Mouse (Mus musculus) heart, adult 18-20 months (tissue): ENCODE data around the gene Gnb1. TPM values are rescaled to one million over a fixed set of nuclear protein-coding genes. Genes with fewer than 3 reads are reported as not detected.
"Not testable (repeated sequence)": the region's sequence is repeated elsewhere in the genome, so short reads cannot be mapped to it uniquely, and the experiment has no call there.

Experiments
- DNase-seq, 2 experiments: peaks; one replicate each; pipeline ENCODE4 v3.0.0; 2021 to 2022; ENCODE audit warnings: mixed read lengths in 1 of 2
- long read RNA-seq, 2 experiments: library from polyadenylated mRNA; stranded (forward); transcript quantifications; one replicate each; pipeline ENCODE4 v2.0.0; 2021
- total RNA-seq, 2 experiments: library from RNA; stranded (reverse); gene quantifications; 2 replicates each; pipeline ENCODE4 v1.2.3; 2021

Gene Gnb1
- total RNA-seq: 100 to 1,000 TPM; 144 to 197 TPM
- long read RNA-seq, experiment 1, transcript Gnb1-203 (12 exons, 3,143 nt): minor isoform, 7 of 65 reads
- long read RNA-seq, experiment 1, transcript Gnb1-201 (12 exons, 3,131 nt): major isoform, 23 of 65 reads
- long read RNA-seq, experiment 1, transcript Gnb1-202 (11 exons, 3,088 nt): minor isoform, 19 of 65 reads
- long read RNA-seq, experiment 1, partial matches to known transcripts: 5 of 65 reads
- long read RNA-seq, experiment 1, other reads (novel, unspliced or antisense): 9 of 65 reads
- long read RNA-seq, experiment 2, transcript Gnb1-201 (12 exons, 3,131 nt): major isoform, 14 of 48 reads
- long read RNA-seq, experiment 2, transcript Gnb1-203 (12 exons, 3,143 nt): minor isoform, 7 of 48 reads
- long read RNA-seq, experiment 2, transcript Gnb1-202 (11 exons, 3,088 nt): minor isoform, 13 of 48 reads
- long read RNA-seq, experiment 2, partial matches to known transcripts: 2 of 48 reads
- long read RNA-seq, experiment 2, other reads (novel, unspliced or antisense): 11 of 48 reads

- peak; percentile 94 to 98 for DNase-seq
Measured at GRCm38 (mm10) chr4:155490990-155491504, at the start of gene Gnb1. Gnb1 (plus strand) TSS chr4:155491361.

DNA sequence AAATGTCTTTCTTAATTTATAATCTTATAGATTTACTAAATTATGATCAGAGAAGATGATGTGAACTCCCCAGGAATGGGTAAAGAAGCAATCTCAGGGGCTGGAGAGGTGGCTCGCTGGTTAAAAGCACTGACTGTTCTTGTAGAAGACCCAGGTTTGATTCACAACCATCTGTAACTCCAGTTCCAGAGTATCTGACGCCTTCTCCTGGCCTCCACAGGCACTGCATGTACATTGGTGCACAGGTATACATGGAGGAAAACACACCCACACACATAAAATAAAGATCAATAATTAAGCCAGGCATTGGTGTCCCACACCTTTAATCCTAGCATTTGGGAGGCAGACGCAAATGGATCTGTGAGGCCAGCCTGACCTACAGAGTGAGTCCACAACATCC is 48.4 kb upstream of the Gnb1 start:
- no peak for DNase-seq

- DNase-seq: no peak
Measured at GRCm38 (mm10) chr4:155451597-155451996, 39.6 kb upstream of the Gnb1 start.

- no peak for DNase-seq
Measured at GRCm38 (mm10) chr4:155458575-155458974, 32.6 kb upstream of the Gnb1 start.

DNA sequence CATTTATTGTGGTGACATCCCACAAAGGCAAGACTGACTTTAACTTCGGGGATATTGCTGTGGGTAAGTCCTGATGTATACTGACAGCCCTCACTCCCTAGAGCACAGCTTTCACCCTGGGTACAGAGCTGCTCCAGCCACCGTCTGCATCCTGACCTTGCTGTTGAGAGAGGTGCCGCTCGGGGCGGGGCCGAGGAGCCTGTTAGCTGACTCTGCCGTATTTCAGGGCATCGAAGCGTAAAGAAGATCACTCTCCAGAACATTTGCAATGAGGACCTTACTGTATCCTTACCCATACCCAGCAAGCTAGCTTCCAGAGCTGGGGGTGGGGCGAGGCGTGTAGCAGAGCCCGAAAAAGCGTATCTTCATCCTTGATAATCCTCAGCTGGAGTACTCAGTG is 28.1 kb upstream of the Gnb1 start:
- no peak for DNase-seq

GRCm38 (mm10) chr4:155463611-155464010 is 27.6 kb upstream of the Gnb1 start:
- peak; percentile 28 to 64 for DNase-seq

- DNase-seq: no peak
Measured at GRCm38 (mm10) chr4:155464061-155464460, 27.1 kb upstream of the Gnb1 start.

DNA sequence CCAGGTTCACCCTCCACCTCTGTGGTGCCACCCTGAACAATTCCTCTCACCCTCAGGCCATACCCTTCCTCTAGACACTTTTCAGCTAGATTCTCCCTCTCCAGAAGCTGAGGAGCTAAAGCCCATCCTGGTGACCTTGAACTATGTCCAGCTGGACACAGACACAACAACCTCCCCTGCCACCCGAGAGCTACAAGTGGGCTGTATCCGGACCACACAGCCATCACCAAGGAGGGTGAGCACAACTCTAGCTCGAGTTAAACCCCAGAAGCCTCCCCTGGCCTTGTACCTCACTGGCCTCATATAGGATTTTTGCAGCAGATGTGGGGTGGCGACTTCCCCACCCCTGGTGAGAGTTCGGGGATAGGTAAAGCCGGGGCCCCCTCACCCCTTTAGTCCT is 25.6 kb upstream of the Gnb1 start:
- no peak for DNase-seq

DNA sequence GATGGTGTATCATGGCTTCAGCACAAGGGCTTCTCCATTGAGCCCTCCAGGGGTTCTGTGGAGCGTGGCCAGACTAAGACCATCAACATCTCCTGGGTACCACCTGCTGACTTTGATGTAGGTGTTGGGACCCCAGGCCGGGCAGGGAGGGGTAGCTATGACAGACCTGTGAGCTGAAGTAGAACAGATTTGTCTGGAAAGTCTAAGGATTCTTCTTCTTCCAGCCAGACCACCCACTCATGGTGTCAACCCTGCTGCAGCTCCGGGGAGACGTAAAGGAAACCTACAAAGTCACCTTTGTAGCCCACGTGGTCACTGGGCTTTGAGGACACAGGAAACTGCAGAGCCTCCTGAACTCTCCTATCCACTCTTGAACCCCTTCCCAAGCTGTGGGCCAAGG is 25.1 kb upstream of the Gnb1 start:
- no peak for DNase-seq

DNA sequence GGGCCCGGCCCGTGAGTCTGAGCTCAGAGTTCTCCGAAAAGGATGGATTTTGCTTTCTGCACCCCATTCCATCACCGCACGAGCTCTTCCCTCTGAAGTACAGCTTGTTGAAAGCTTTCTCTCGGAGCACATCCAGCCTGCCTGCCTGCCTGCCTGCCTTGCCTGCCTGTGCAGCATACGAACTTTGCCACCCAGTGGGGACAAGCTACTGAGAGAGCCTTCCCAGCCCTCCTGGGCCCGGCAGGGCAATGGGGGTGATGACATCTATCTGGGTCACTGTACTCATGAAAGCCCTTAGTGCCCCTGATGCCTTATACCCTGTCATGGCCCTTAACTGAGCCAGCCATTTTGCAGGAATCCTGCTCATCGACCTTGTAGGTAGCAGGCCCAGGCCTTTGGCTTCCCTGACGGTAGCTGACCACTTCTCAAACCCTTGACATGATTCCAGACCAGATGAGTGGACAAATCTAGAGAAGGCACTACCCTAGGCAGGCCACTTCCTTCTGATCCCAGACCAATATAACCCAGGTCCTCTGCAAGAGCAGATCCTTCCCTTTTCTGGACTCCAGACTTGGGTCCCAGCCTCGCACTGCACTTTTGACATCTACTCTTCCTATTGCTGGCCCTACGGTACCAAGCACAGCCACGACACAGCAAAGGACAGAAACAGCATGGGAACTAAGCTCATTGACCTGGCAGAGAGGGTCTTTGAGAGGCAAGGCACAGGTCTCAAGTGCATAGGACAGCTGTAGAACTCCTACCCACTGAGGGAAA is 23.7 kb upstream of the Gnb1 start:
- no peak for DNase-seq

GRCm38 (mm10) chr4:155468952-155469351 is 22.2 kb upstream of the Gnb1 start, which contains the start of gene Tmem52:
Tmem52 (plus strand) TSS chr4:155469114.
- DNase-seq: peak in 1 of 2 experiments; percentile 37

- peak; percentile 73 to 89 for DNase-seq
Measured at GRCm38 (mm10) chr4:155469590-155470262, 21.4 kb upstream of the Gnb1 start.

DNA sequence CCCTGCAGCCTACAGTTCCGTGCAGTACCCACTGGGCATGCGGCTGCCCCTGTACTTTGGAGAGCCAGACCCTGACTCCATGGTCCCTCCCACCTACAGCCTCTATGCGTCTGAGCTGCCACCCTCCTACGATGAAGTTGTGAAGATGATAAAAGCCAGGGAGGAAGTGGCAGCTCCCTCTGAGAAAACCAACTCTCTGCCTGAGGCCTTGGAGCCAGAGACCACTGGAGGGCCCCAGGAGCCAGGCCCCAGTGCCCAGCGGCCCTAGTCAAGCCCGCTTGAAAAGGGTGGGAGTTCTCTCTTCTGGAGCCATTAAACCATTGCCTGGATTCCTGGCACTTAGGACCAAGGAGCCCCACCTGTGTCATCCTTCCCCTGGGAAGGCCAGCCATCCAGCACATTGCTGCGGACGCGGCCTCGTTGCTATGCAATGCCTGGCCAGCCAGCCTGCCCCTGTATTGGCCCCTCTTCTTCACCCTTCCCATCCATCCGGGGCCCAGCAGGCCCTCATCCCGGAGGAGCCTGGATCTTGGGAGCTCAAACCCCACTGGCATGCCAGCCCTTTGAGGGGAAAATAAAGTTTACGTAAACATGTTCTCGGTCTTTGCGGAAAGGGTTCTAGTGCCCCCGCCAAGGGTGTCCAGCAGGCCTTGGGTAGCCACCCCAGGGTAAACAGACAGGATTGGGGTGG is 20.8 kb upstream of the Gnb1 start:
- DNase-seq: no peak

GRCm38 (mm10) chr4:155470997-155471396 is 20.2 kb upstream of the Gnb1 start:
- no peak for DNase-seq

DNA sequence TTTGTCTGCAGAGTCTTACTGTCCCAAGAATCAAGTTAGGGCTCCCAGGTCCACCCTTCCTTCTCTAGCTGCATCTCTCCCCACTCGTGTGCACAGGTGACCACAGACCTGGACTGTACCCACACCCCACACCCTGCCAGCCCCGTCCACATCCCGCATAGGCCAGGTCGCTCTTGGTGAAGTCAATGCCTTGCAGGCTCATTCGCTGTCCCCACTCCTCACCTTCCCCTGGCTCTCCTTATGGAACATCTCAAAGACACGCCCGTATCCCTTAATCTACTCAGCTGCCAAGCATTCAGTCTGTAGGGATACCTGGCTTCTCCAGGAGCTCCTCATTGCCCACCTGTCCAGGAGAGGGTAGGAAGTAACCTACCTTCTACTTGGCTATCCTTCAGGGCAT is 19.8 kb upstream of the Gnb1 start:
- no peak for DNase-seq

GRCm38 (mm10) chr4:155472716-155473290 is 18.4 kb upstream of the Gnb1 start:
- DNase-seq: no peak

- DNase-seq: peak; percentile 58 to 65
Measured at GRCm38 (mm10) chr4:155473319-155473718, 17.8 kb upstream of the Gnb1 start.

- not testable (repeated sequence) for DNase-seq
Measured at GRCm38 (mm10) chr4:155473796-155474195, 17.4 kb upstream of the Gnb1 start.

DNA sequence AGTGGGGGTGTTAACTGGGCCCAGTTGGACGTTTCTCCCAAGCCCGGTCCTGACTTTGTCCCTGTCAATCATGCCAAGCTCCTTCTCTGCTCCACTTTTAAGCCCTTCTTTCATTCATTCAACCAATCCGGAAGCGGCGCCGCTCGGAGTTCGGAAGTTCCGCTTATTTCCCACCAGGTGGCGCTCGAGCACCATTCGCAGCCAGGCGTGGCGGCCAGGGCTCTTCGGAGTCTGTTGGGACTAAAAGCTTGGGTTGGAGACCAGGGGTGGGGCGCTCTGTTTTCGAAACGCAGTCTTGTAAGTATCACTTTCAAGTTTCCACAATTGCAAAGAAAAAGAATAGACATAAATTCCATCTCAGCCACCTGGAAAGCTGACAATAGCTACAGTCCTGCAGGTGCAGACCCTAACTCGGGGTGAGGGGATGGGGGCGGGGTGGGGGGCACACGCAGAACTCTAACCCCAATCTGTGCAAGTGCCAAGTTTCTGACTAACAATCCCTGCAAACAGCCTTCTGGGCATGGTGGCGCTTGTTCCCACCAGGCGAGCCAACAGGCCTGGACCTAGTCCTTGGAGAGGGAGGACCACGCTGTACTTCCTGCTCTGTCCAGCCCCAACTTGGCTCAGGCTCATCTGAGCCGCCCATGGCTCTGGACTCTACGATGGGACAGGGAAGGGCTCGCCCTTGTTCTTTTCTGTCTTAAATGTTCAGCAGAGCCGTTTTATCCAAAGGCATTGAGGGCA is 9.6 kb upstream of the Gnb1 start:
- peak; percentile 86 to 90 for DNase-seq

DNA sequence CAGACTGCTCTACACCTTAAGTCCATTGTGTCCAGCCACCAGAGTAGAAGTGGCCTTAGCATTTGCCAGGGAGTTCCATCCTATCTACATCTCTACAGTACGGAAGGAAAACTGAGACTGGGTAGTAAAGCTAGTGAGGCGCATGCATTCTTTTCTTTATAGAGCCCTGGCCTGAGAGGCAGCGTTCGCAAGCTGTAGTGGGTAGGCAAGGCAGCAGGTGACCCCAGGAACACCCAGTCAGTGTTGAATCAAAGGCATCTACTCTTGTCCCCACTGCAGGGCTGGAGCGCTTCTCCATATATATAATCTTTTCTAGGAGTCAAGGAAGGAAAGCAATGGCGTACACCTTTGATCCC is 9.1 kb upstream of the Gnb1 start:
- DNase-seq: no peak
